Mouse (Mus musculus): Measurements from ENCODE around the gene Lrrc75a. TPM values are rescaled to one million over a fixed set of nuclear protein-coding genes. Genes with fewer than 3 reads are reported as not detected.

Lrrc75a gene
- 14.9 and 17.2 TPM in 2 replicates for polyA plus RNA-seq (2016; fragmentation: Nextera tagmentation; extraction: Ambion mirVana)

- WGBS: under 1% methylated on average over 69 of the region's 86 CpGs
- H3K4me1 ChIP-seq: peaks cover 57% of the 10 kb centered on the region
- H3K27ac ChIP-seq: peak within 1 kb of the TSS; percentile 94
- peaks cover 14% of the 10 kb centered on the region for H3K36me3 ChIP-seq
- H3K4me3 ChIP-seq: peak within 1 kb of the TSS; percentile 83
- no peaks in the 10 kb centered on the region for H3K27me3 ChIP-seq (ENCODE audit: insufficient read depth, poor library complexity, severe bottlenecking)
- DNase-seq (ENCODE audit: low spot score): no peak
- H3K9me3 ChIP-seq: no peaks in the 10 kb centered on the region
These were observed at the start of gene Lrrc75a for GRCm38 (mm10) chr11:62647661-62648590. Lrrc75a (minus strand) TSS chr11:62648523.

- no peak for DNase-seq (ENCODE audit: low spot score)
- 89% methylated on average over 8 of the region's 8 CpGs for WGBS
- no peaks in the 10 kb centered on the region for H3K9me3 ChIP-seq
- H3K4me1 ChIP-seq: no peaks in the 10 kb centered on the region
- no peak overlapping the region for H3K4me3 ChIP-seq
- H3K27ac ChIP-seq: no peak overlapping the region
- H3K36me3 ChIP-seq: no peaks in the 10 kb centered on the region
- no peaks in the 10 kb centered on the region for H3K27me3 ChIP-seq (ENCODE audit: insufficient read depth, poor library complexity, severe bottlenecking)
These were observed 46.8 kb upstream of the Lrrc75a start for GRCm38 (mm10) chr11:62695126-62695525.

- Histone ChIP-seq H3K4me1 (no peaks in the 10 kb centered on the region), H3K4me3 (no peak overlapping the region), H3K27ac (no peak overlapping the region), H3K9me3 (no peaks in the 10 kb centered on the region), H3K27me3 (ENCODE audit: insufficient read depth, poor library complexity, severe bottlenecking) (no peaks in the 10 kb centered on the region), H3K36me3 (no peaks in the 10 kb centered on the region)
- 24% methylated on average over 11 of the region's 11 CpGs for WGBS
- DNase-seq (ENCODE audit: low spot score): no peak
These were observed 45.2 kb upstream of the Lrrc75a start for GRCm38 (mm10) chr11:62693299-62694184.

DNA sequence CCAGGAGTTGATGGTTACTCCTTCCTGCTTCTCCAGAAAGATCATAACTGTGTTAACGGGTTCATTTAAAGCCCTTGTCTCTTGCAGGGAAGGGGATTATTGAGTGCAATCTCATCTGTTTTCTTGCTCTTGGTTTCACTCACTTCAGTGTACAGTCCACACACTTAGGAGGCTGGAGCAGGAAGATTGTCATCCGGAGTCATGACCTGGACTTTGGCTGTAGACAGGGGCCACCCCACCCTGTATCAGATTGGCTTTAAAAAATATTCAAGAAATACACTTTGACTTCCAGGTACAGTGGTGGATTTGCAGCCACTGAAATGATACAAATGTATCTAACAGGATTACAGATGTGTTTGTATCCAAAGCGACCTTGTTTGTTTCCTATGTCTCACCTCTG, 43.3 kb upstream of the Lrrc75a start:
- no peak for DNase-seq (ENCODE audit: low spot score)
- WGBS: 84% methylated on average over 3 of the region's 3 CpGs
- H3K36me3 ChIP-seq: no peaks in the 10 kb centered on the region

DNA sequence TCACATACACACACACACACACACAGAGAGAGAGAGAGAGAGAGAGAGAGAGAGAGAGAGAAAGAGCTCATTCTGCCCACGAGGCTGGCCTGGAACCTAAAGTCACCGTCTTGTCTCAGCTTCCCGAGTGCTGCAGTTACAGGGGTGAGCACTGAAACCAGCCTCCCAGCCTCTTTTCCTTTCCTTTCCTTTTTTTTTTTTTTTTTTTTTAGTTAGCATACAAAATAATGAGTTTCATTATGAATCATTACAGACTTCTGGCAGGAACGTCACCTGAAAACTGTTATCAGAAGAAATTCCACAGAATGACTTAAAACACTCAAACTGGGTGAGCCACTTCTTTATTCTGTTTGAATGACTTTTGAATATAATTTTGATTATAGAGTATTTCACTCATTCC, 31.6 kb upstream of the Lrrc75a start:
- Histone ChIP-seq H3K27ac (no peak overlapping the region), H3K27me3 (ENCODE audit: insufficient read depth, poor library complexity, severe bottlenecking) (no peaks in the 10 kb centered on the region), H3K36me3 (no peaks in the 10 kb centered on the region), H3K9me3 (no peaks in the 10 kb centered on the region), H3K4me1 (0 out of 2 replicates have a peak, but pooled peaks cover 8% of the 10 kb centered on the region), H3K4me3 (no peak overlapping the region)
- DNase-seq (ENCODE audit: low spot score): no peak
- 74% methylated on average over 4 of the region's 4 CpGs for WGBS

More for the DNA sequence above, 43.3 kb upstream of the Lrrc75a start:
- H3K9me3 ChIP-seq: no peaks in the 10 kb centered on the region
- no peak overlapping the region for H3K27ac ChIP-seq
- H3K27me3 ChIP-seq (ENCODE audit: insufficient read depth, poor library complexity, severe bottlenecking): no peaks in the 10 kb centered on the region
- H3K4me3 ChIP-seq: no peak overlapping the region
- H3K4me1 ChIP-seq: no peaks in the 10 kb centered on the region

DNA sequence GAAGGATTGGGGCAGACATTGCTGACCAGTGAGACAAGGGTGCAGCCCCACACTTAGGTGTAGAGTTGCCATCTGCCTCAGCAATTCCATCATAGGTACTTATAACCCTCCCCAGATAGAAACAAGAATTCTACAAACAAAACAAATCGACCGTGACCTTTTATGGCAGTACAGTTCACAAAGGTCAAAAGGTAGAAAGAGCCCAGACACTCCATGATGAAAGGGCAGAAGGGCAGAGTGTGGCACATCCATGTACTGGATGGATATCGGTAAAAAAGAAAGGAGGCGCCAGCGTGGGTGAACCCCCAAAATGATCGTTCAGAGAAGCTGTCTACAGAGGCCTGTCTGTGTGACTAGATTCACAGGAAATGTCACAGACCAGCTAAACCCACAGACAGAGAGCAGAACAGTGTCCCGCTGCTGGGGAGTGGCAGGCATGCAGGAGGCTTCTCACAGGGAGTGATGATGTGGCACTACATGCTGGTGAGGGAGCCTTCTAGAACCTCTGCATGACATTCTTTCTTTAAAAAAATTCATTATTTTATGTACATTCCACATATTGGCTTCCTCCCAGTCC, 30.5 kb upstream of the Lrrc75a start:
- 70% methylated on average over 7 of the region's 7 CpGs for WGBS
- Histone ChIP-seq H3K27ac (no peak overlapping the region), H3K27me3 (ENCODE audit: insufficient read depth, poor library complexity, severe bottlenecking) (no peaks in the 10 kb centered on the region), H3K4me1 (0 out of 2 replicates have a peak, but pooled peaks cover 8% of the 10 kb centered on the region), H3K36me3 (no peaks in the 10 kb centered on the region), H3K4me3 (no peak overlapping the region), H3K9me3 (no peaks in the 10 kb centered on the region)
- DNase-seq (ENCODE audit: low spot score): no peak

DNA sequence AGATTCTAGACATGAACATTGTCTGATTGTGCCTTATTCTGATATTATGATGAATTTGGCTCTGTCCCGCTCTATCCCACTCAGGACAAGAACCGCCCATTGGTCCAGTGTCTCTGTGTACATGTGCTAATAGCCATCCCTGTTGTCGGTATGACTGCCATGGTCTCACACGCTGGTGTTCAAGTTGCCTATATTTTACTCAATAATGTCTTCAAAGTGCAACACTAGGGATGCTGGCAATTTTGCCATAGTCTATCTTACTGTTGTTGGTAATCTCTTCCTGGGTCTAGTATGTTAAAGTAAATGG, 27.9 kb upstream of the Lrrc75a start:
- DNase-seq (ENCODE audit: low spot score): no peak
- no peak overlapping the region for H3K27ac ChIP-seq
- H3K4me1 ChIP-seq: 0 out of 2 replicates have a peak, but pooled peaks cover 8% of the 10 kb centered on the region
- H3K4me3 ChIP-seq: no peak overlapping the region
- H3K27me3 ChIP-seq (ENCODE audit: insufficient read depth, poor library complexity, severe bottlenecking): no peaks in the 10 kb centered on the region
- no peaks in the 10 kb centered on the region for H3K9me3 ChIP-seq
- 85% methylated on average over 4 of the region's 4 CpGs for WGBS
- no peaks in the 10 kb centered on the region for H3K36me3 ChIP-seq

DNA sequence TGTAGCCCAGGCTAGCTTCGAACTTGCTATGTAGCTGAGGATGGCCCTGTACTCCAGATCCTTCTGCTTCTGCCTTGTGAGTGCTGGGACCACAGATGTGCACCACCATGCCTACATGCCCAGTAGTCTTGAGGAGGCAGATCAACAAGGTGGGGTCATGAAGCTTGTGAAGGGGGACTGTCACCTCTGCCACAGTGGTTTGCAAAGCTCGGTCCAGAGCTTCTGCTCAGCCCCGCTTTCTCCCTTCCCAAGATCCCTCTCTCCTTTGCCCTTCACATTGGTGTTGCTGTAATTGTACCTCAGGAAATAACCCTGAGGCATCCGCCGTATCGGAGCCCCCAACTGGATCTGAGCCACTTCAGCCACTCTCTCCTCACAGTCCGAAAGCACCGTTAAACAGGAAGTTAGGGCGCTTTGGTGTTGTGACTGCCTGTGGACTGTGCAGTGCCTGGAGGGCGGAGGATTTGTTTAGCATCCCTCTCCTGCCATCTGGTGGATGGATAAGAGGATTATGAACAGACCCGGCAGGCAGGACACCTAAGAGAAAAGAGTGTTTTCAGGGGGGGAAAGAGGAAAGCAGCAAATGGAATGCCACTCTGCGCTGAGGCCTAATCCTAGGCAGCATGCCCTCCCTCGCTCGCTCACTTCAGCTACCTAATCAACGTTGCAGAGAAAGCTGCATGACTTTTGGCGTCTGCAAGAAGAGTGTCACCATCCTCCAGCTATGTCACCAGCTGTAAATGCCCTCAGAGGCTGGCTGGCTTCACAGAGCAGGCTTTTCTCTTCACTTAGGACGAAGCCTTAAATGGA, 27.4 kb upstream of the Lrrc75a start:
- WGBS: 18% methylated on average over 17 of the region's 17 CpGs
- Histone ChIP-seq H3K27ac (peak overlapping the region; percentile 73; the same call in 1 of the 2 replicates), H3K36me3 (no peaks in the 10 kb centered on the region), H3K4me1 (0 out of 2 replicates have a peak, but pooled peaks cover 8% of the 10 kb centered on the region), H3K27me3 (ENCODE audit: insufficient read depth, poor library complexity, severe bottlenecking) (no peaks in the 10 kb centered on the region), H3K9me3 (no peaks in the 10 kb centered on the region), H3K4me3 (peak overlapping the region; percentile 45)
- DNase-seq (ENCODE audit: low spot score): peak; percentile 85

DNA sequence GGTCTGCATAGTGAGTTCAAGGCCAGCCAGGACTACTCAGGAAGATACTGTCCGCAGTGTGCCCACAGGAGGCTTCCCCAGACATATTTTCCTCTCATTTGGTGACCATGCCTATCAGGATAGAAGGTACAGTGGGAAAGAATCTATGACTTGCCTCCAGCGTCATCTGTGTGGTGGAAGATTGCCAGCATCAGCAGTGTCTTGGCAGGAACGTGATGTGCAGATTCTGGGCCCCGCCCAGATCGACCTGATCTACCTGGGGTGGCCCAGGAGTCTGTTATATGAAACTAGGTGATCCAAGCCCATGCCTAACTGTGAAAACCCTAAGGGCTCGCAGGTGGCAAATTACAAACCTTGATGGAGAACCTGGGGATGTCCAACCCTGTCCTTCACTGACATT, 21.7 kb upstream of the Lrrc75a start:
- Histone ChIP-seq H3K36me3 (peaks cover 19% of the 10 kb centered on the region), H3K4me3 (no peak overlapping the region), H3K9me3 (no peaks in the 10 kb centered on the region), H3K4me1 (peaks cover 17% of the 10 kb centered on the region), H3K27ac (peak overlapping the region; percentile 56; the same call in 1 of the 2 replicates), H3K27me3 (ENCODE audit: insufficient read depth, poor library complexity, severe bottlenecking) (no peaks in the 10 kb centered on the region)
- DNase-seq (ENCODE audit: low spot score): no peak
- 85% methylated on average over 6 of the region's 6 CpGs for whole genome bisulfite sequencing

DNA sequence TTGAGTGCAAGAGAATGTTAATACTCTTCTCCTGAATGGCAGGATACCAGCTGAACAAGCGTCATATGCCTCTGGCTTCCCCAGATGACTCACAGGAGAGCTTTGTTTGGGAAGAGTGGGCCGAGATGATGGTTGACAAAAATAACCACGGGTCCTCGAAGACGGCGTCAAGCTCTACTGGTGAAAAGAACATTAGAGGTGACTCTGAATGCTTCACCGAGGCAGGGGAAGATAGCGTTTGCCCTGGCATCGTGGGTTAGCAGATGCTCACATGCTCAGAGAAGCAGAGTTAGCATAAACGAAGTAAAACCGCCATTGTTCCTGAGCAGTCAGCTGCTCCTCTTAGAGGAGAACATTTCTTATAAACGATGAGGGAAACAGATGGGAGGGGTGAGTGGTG, 21.1 kb upstream of the Lrrc75a start:
- Histone ChIP-seq H3K27ac (peak overlapping the region; percentile 56; the same call in 1 of the 2 replicates), H3K4me3 (peak overlapping the region; percentile 9; the same call in 1 of the 2 replicates), H3K27me3 (ENCODE audit: insufficient read depth, poor library complexity, severe bottlenecking) (no peaks in the 10 kb centered on the region), H3K36me3 (peaks cover 23% of the 10 kb centered on the region), H3K4me1 (peaks cover 17% of the 10 kb centered on the region), H3K9me3 (no peaks in the 10 kb centered on the region)
- DNase-seq (ENCODE audit: low spot score): no peak
- WGBS: 31% methylated on average over 12 of the region's 12 CpGs

DNA sequence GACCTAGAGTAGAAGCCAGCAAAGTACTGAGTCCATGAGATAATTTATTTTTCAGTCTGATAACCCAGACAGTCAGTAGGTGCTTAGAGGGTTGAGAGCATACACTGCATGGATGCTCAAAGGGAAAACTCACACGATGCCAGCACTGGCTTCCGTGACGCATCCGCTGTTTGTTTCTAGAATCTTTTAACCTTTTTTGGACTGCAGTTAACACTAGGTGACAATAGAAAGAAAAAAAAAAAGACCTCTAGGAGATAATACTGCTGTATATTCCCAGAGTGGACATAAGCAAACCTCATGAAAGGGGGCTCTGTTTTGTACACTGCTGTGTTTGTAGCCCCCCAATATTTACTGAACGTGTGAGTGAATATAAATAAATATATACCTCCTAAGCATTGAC, 20.7 kb upstream of the Lrrc75a start:
- peaks cover 17% of the 10 kb centered on the region for H3K4me1 ChIP-seq
- 89% methylated on average over 5 of the region's 5 CpGs for WGBS
- no peaks in the 10 kb centered on the region for H3K27me3 ChIP-seq (ENCODE audit: insufficient read depth, poor library complexity, severe bottlenecking)
- no peak overlapping the region for H3K4me3 ChIP-seq
- H3K36me3 ChIP-seq: peaks cover 26% of the 10 kb centered on the region
- no peak overlapping the region for H3K27ac ChIP-seq
- no peak for DNase-seq (ENCODE audit: low spot score)
- H3K9me3 ChIP-seq: no peaks in the 10 kb centered on the region

DNA sequence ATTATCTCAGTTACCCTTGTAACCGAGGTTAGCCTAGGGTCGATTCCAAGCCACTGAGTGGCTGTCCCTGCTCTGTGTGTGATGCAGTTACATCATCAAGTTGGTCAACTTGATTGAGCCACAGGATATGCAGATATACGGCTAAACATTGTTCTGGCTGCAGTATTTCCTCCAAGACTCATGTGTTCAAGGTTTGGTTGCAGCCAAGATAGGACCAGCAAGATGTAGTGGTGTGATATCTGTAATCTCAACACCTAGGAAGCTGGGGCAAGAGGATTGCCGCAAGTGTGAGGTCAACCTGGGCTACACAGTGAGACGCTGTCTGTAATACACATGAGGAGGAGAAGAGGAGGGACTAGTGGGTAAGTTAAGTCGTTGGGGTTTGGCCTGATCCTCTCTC, 15.9 kb upstream of the Lrrc75a start:
- WGBS: 76% methylated on average over 6 of the region's 6 CpGs

More for the DNA sequence above, 15.9 kb upstream of the Lrrc75a start:
- no peak for DNase-seq (ENCODE audit: low spot score)
- Histone ChIP-seq H3K27me3 (ENCODE audit: insufficient read depth, poor library complexity, severe bottlenecking) (no peaks in the 10 kb centered on the region), H3K9me3 (no peaks in the 10 kb centered on the region), H3K4me3 (no peak overlapping the region), H3K4me1 (0 out of 2 replicates have a peak, but pooled peaks cover 10% of the 10 kb centered on the region), H3K27ac (no peak overlapping the region), H3K36me3 (peaks cover 36% of the 10 kb centered on the region)

All from heart, embryonic 10.5 days (tissue).